Mouse (Mus musculus) kidney, adult 2 months (tissue): ENCODE measurements around the gene Cep97. TPM values are rescaled to one million over a fixed set of nuclear protein-coding genes. Genes with fewer than 3 reads are reported as not detected.
"Not testable (repeated sequence)": the region's sequence is repeated elsewhere in the genome, so short reads cannot be mapped to it uniquely, and the experiment has no call there.

Source experiments
- DNase-seq: peaks from one replicate; pipeline ENCODE4 v3.0.0; 2021
- H3K27ac ChIP-seq: fragments of 200-500 bp; 2 replicates; pipeline ENCODE4 v1.5.1; 2012; ENCODE audit warnings: low read depth, low read length, control low read depth, inconsistent platforms; ENCODE audit not compliant: insufficient read depth
- H3K27me3 ChIP-seq: fragments of 200-500 bp; replicated peaks from 2 replicates; pipeline ENCODE4 v1.6.1; 2012; ENCODE audit warnings: mild to moderate bottlenecking, moderate library complexity, low read length, inconsistent platforms; ENCODE audit not compliant: control insufficient read depth, insufficient read depth
- H3K36me3 ChIP-seq: fragments of 200-500 bp; 2 replicates; pipeline ENCODE4 v1.6.1; 2012; ENCODE audit warnings: mild to moderate bottlenecking, moderate library complexity, low read length, inconsistent platforms; ENCODE audit not compliant: control insufficient read depth, insufficient read depth
- H3K4me1 ChIP-seq: fragments of 200-500 bp; 2 replicates; pipeline ENCODE4 v1.6.1; 2011; ENCODE audit warnings: low read length; ENCODE audit not compliant: control insufficient read depth, insufficient read depth
- H3K4me3 ChIP-seq: fragments of 200-500 bp; 2 replicates; pipeline ENCODE4 v1.5.1; 2011; ENCODE audit warnings: mild to moderate bottlenecking, low read depth, low read length, control low read depth; ENCODE audit not compliant: insufficient read depth
- CTCF ChIP-seq: fragments of 200-500 bp; conservative IDR thresholded peaks from 2 replicates; pipeline ENCODE4 v1.5.1; 2011; ENCODE audit warnings: low read depth, mild to moderate bottlenecking, control low read depth, low read length, moderate library complexity, mixed read lengths; ENCODE audit not compliant: insufficient read depth, insufficient read length
- POLR2A ChIP-seq: fragments of 200-500 bp; IDR thresholded peaks from one replicate; pipeline ENCODE4 v1.6.1; 2011; ENCODE audit warnings: low read depth, low read length, control low read depth
- WGBS: fragments of 180-500 bp; shearing (Covaris S2); methylation state at CpG from one replicate; pipeline ENCODE4 v1.1.7; 2018; 5-methylcytosine and 5-hydroxymethylcytosine counted together
- polyA plus RNA-seq: library from polyadenylated mRNA; depleted of rRNA; stranded (reverse); fragments of >200 nt; gene quantifications from 2 replicates; pipeline ENCODE4 v1.2.3, GENCODE M21; 2012

Cep97 gene
- polyA plus RNA-seq, 1 experiment = 2.5 TPM

- no peak for DNase-seq
- Histone ChIP-seq H3K36me3 (no peaks in the 10 kb centered on the region), H3K27ac (no peak overlapping the region), H3K4me1 (no peaks in the 10 kb centered on the region), H3K27me3 (no peaks in the 10 kb centered on the region), H3K4me3 (no peak overlapping the region)
- TF ChIP-seq CTCF = no peak
- no peak for TF ChIP-seq POLR2A
Observed at GRCm38 (mm10) chr16:55952771-55953170, 18.1 kb upstream of the Cep97 start.

- no peak for TF ChIP-seq CTCF
- no peak for TF ChIP-seq POLR2A
- 76% methylated on average over 7 of the region's 7 CpGs for WGBS
- Histone ChIP-seq H3K27me3 (no peaks in the 10 kb centered on the region), H3K27ac (no peak overlapping the region), H3K36me3 (no peaks in the 10 kb centered on the region), H3K4me3 (no peak overlapping the region), H3K4me1 (no peaks in the 10 kb centered on the region)
- no peak for DNase-seq
Observed at GRCm38 (mm10) chr16:55951679-55952327, 17.1 kb upstream of the Cep97 start.

DNA sequence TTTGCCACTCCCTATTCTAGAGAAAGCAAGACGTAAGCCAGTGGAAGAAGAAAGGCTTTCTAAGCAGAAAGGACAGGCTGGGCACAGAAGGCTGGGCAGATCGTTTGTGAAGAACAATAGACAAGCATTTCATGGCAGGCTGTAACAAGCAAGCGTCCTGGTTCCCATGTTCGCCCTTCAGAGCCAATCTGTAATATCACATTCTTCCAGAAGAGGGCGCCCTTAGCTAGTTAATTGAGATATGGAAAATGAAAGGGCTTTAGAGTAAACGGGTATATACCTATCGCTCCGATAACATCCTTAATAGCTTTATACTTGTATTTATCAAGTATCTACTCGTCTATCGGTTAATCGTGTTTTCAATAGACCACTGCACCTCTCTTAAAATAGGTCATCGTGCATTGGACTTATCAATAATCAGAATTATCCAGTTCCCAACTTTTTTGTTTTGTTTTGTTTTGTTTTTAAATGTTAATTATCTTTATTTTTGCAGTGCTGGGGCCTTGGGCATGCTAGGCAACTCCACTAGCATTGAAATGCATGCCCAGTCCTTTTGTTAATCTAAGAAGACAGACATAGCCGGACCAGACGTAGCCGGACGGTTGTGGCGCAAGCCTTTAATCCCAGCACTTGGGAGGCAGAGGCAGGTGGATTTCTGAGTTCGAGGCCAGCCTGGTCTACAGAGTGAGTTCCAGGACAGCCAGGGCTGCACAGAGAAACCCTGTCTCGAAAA, 16.5 kb upstream of the Cep97 start:
- no peak overlapping the region for H3K27ac ChIP-seq
- TF ChIP-seq CTCF = peak; percentile 67
- TF ChIP-seq POLR2A = no peak
- H3K4me1 ChIP-seq = no peaks in the 10 kb centered on the region
- whole genome bisulfite sequencing = 39% methylated on average over 19 of the region's 19 CpGs
- H3K4me3 ChIP-seq = no peak overlapping the region
- peak; percentile 85 for DNase-seq
- H3K27me3 ChIP-seq = no peaks in the 10 kb centered on the region
- no peaks in the 10 kb centered on the region for H3K36me3 ChIP-seq

DNA sequence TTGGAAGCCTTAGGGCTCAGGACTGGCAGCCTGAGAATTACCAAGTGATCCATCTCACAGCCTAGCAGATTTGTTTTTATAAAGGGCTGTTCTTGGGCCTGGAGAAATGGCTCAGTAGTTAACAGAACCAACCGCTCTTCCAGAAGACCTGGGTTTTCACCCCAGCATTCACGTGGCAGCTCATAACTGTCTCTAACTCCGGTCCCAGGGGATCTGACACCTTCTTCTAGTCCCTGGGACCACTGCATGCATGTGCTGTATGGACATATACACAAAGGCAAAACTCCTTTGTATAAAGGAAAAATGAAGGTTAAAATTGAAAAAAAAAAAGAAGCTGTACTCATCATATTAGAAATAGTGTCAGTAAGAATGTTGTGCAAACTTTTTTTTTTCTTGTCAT, 15.8 kb upstream of the Cep97 start:
- DNase-seq = no peak
- Histone ChIP-seq H3K36me3 (no peaks in the 10 kb centered on the region), H3K4me1 (no peaks in the 10 kb centered on the region), H3K4me3 (no peak overlapping the region), H3K27me3 (no peaks in the 10 kb centered on the region), H3K27ac (no peak overlapping the region)
- 66% methylated on average over 3 of the region's 3 CpGs for WGBS
- TF ChIP-seq POLR2A = no peak
- TF ChIP-seq CTCF = no peak

DNA sequence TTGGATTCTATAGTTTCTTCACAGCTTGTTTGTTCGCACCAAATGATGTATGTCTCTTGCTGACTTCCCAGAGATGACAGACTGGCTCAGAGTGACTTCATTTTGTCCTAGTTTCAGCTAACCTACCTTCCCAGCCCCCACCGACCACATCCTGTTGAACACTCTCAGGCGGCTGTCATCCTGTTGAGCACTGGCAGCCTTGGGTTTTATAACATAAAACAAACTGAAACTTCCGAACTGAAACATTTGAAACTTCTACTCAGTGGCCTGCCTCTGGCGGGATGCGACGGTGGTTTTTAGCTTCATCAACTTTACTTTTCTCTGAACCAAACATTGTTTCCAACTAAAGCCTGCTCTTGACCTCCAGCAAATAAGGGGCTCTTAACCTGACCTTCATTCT, 14.3 kb upstream of the Cep97 start:
- Histone ChIP-seq H3K4me1 (no peaks in the 10 kb centered on the region), H3K36me3 (no peaks in the 10 kb centered on the region), H3K27me3 (no peaks in the 10 kb centered on the region), H3K4me3 (no peak overlapping the region), H3K27ac (no peak overlapping the region)
- no peak for TF ChIP-seq POLR2A
- TF ChIP-seq CTCF = no peak
- DNase-seq = peak; percentile 29
- WGBS = 43% methylated on average over 7 of the region's 7 CpGs

GRCm38 (mm10) chr16:55947876-55948410, 13.3 kb upstream of the Cep97 start:
- H3K4me1 ChIP-seq, H3K36me3 ChIP-seq, H3K4me3 ChIP-seq, H3K27me3 ChIP-seq, DNase-seq, H3K27ac ChIP-seq: not testable (repeated sequence)
- 81% methylated on average over 2 of the region's 2 CpGs for WGBS

DNA sequence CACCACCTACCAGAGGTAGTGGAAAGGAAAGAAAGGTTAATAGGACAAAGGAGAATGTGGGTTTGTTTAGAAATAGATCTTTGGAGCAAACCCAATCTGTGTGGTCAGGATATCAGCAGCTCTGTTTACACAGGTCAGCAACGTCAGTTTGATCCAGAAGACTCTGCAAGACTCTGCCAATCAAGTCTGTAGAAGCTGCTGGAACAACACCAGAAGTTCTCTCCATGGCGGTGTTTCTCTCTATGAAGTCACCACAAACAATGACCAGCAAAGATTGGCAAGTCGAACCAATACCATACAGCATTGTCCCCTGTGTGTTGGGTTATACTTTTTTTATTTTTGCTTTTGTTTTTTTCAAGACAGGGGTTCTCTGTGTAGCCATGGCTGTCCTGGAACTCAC, 12.6 kb upstream of the Cep97 start:
- Histone ChIP-seq H3K27me3 (no peaks in the 10 kb centered on the region), H3K4me1 (no peaks in the 10 kb centered on the region), H3K4me3 (no peak overlapping the region), H3K27ac (no peak overlapping the region), H3K36me3 (no peaks in the 10 kb centered on the region)
- no peak for DNase-seq
- TF ChIP-seq CTCF (no peak), POLR2A (no peak)
- 78% methylated on average over 3 of the region's 3 CpGs for WGBS
